In genomic region chr5:140940923-140941491, GRCm38 (mm10) we compare ENCODE assay signal across 9 mouse cellular contexts. TPM values are rescaled to one million over a fixed set of nuclear protein-coding genes. Genes with fewer than 3 reads are reported as not detected.
DNase-seq lines count a peak whose midpoint lies in the region; ATAC-seq and TF ChIP-seq lines count a peak whose summit lies in the region.
"Had no signal": no experiment of that assay in that cellular context is flagged by ENCODE, and none has a peak within 500 bp of the region (broad histone marks: within the 10 kb centered on the region; RNA-seq: fewer than 3 reads in every experiment).

No protein-coding gene starts in this region.

- H3K9me3 ChIP-seq in embryonic facial prominence, embryonic 14.5 days (ENCODE audit: control insufficient read depth, low read length), result no peaks in the 10 kb centered on the region
- no peaks in the 10 kb centered on the region for H3K9me3 ChIP-seq in embryonic facial prominence, embryonic 10.5 days
- no peaks in the 10 kb centered on the region for H3K9me3 ChIP-seq in forebrain, embryonic 14.5 days (replicated peaks; ENCODE audit: control insufficient read depth, low read length)
- no peaks in the 10 kb centered on the region for H3K9me3 ChIP-seq in neural tube, embryonic 15.5 days (replicated peaks)
- H3K9me3 ChIP-seq in liver, postnatal 0 days (ENCODE audit: low read length), result no peaks in the 10 kb centered on the region
- H3K9me3 ChIP-seq: heart, embryonic 10.5 days had no signal

- H3K27me3 ChIP-seq in embryonic facial prominence, embryonic 14.5 days (replicated peaks; ENCODE audit: control insufficient read depth, insufficient read depth, low read length), result no peaks in the 10 kb centered on the region
- no peaks in the 10 kb centered on the region for H3K27me3 ChIP-seq in embryonic facial prominence, embryonic 10.5 days (replicated peaks; ENCODE audit: low read depth, poor library complexity, severe bottlenecking)
- H3K27me3 ChIP-seq in forebrain, embryonic 14.5 days (replicated peaks; ENCODE audit: control insufficient read depth, insufficient read depth, low read length), result peaks cover 29% of the 10 kb centered on the region
- peaks cover 2% of the 10 kb centered on the region; the same call in 1 of the 2 replicates for H3K27me3 ChIP-seq in neural tube, embryonic 15.5 days (replicated peaks)
- H3K27me3 ChIP-seq in liver, postnatal 0 days (ENCODE audit: insufficient read depth, low read length), result no peaks in the 10 kb centered on the region

- H3K4me3 ChIP-seq in embryonic facial prominence, embryonic 14.5 days (ENCODE audit: low read depth, low read length), result no peak overlapping the region
- no peak overlapping the region for H3K4me3 ChIP-seq in embryonic facial prominence, embryonic 10.5 days
- no peak overlapping the region for H3K4me3 ChIP-seq in forebrain, embryonic 14.5 days (ENCODE audit: low read depth, low read length)
- no peak overlapping the region for H3K4me3 ChIP-seq in neural tube, embryonic 15.5 days (replicated peaks)
- H3K4me3 ChIP-seq in liver, postnatal 0 days (ENCODE audit: low read depth, low read length), result no peak overlapping the region
- H3K4me3 ChIP-seq: heart, embryonic 10.5 days had no signal

- 0 out of 2 replicates have a peak overlapping the region, but pooled peaks have one; percentile 9 for H3K27ac ChIP-seq in embryonic facial prominence, embryonic 14.5 days (replicated peaks; ENCODE audit: low read depth, low read length)
- H3K27ac ChIP-seq in embryonic facial prominence, embryonic 10.5 days (replicated peaks), result no peak overlapping the region
- H3K27ac ChIP-seq in forebrain, embryonic 14.5 days (ENCODE audit: low read depth, low read length), result peak overlapping the region; percentile 6; the same call in 1 of the 2 replicates
- peak overlapping the region; percentile 69 for H3K27ac ChIP-seq in neural tube, embryonic 15.5 days (replicated peaks)
- H3K27ac ChIP-seq in liver, postnatal 0 days (ENCODE audit: low read depth), result no peak overlapping the region
- H3K27ac ChIP-seq: heart, embryonic 10.5 days had no signal

- peak; percentile 16 for DNase-seq in embryonic facial prominence, embryonic 14.5 days (ENCODE audit: low spot score)
- DNase-seq in embryonic facial prominence, embryonic 10.5 days (ENCODE audit: low spot score), result no peak
- DNase-seq in forebrain, embryonic 14.5 days (ENCODE audit: low spot score), result peak; percentile 94
- DNase-seq in layer of hippocampus, postnatal 25 days (ENCODE audit: extremely low spot score in 1 of 2, low spot score in 1 of 2), result peak; percentile 33 to 49
- no peak for DNase-seq in MN1 (ENCODE audit: low spot score)
- no peak for DNase-seq in liver, postnatal 0 days
- DNase-seq in spleen, postnatal 10 days (ENCODE audit: low spot score in 2 of 2), result no peak

- no peak for ATAC-seq in embryonic facial prominence, embryonic 14.5 days (ENCODE audit: low read depth)
- ATAC-seq in forebrain, embryonic 14.5 days, result peak; percentile 91
- peak; percentile 81 for ATAC-seq in neural tube, embryonic 15.5 days (ENCODE audit: low FRiP score)
- no peak for ATAC-seq in liver, postnatal 0 days

- TF ChIP-seq CTCF in liver, postnatal 0 days (IDR thresholded peaks at IDR 0.05; ENCODE audit: low read depth), result no peak

- peaks cover 6% of the 10 kb centered on the region; the same call in 1 of the 2 replicates for H3K4me1 ChIP-seq in embryonic facial prominence, embryonic 14.5 days (ENCODE audit: control insufficient read depth, insufficient read depth, low read length)
- peaks cover 3% of the 10 kb centered on the region; the same call in 1 of the 2 replicates for H3K4me1 ChIP-seq in embryonic facial prominence, embryonic 10.5 days
- peaks cover 15% of the 10 kb centered on the region for H3K4me1 ChIP-seq in forebrain, embryonic 14.5 days (ENCODE audit: control insufficient read depth, insufficient read depth, low read length)
- peaks cover 20% of the 10 kb centered on the region for H3K4me1 ChIP-seq in neural tube, embryonic 15.5 days
- H3K4me1 ChIP-seq in liver, postnatal 0 days (ENCODE audit: insufficient read depth), result no peaks in the 10 kb centered on the region

- H3K9ac ChIP-seq in embryonic facial prominence, embryonic 14.5 days (ENCODE audit: low read depth, low read length), result no peak overlapping the region
- no peak overlapping the region for H3K9ac ChIP-seq in forebrain, embryonic 14.5 days (ENCODE audit: low read length)
- no peak overlapping the region for H3K9ac ChIP-seq in neural tube, embryonic 15.5 days (replicated peaks)
- H3K9ac ChIP-seq in liver, postnatal 0 days (replicated peaks), result no peak overlapping the region

- H3K4me2 ChIP-seq in embryonic facial prominence, embryonic 14.5 days (ENCODE audit: low read depth, low read length), result no peak overlapping the region
- H3K4me2 ChIP-seq in forebrain, embryonic 14.5 days (ENCODE audit: low read length), result peak overlapping the region; percentile 1; the same call in 1 of the 2 replicates
- peak overlapping the region; percentile 7; the same call in 1 of the 2 replicates for H3K4me2 ChIP-seq in neural tube, embryonic 15.5 days
- no peak overlapping the region for H3K4me2 ChIP-seq in liver, postnatal 0 days (ENCODE audit: low read depth, low read length)

- H3K36me3 ChIP-seq in embryonic facial prominence, embryonic 14.5 days (ENCODE audit: control insufficient read depth, insufficient read depth, low read length), result no peaks in the 10 kb centered on the region
- H3K36me3 ChIP-seq in embryonic facial prominence, embryonic 10.5 days (replicated peaks), result no peaks in the 10 kb centered on the region
- no peaks in the 10 kb centered on the region for H3K36me3 ChIP-seq in forebrain, embryonic 14.5 days (ENCODE audit: control insufficient read depth, insufficient read depth, low read length)
- H3K36me3 ChIP-seq in neural tube, embryonic 15.5 days, result no peaks in the 10 kb centered on the region
- no peaks in the 10 kb centered on the region for H3K36me3 ChIP-seq in liver, postnatal 0 days (replicated peaks; ENCODE audit: insufficient read depth, low read length)
- H3K36me3 ChIP-seq: heart, embryonic 10.5 days had no signal

- 66% methylated on average over 14 of the region's 14 CpGs for WGBS in embryonic facial prominence, embryonic 14.5 days
- 72% methylated on average over 14 of the region's 14 CpGs for WGBS in embryonic facial prominence, embryonic 10.5 days
- 7% methylated on average over 14 of the region's 14 CpGs for WGBS in forebrain, embryonic 14.5 days
- WGBS in neural tube, embryonic 15.5 days, result 24% methylated on average over 14 of the region's 14 CpGs
- 77% methylated on average over 14 of the region's 14 CpGs for WGBS in liver, postnatal 0 days (ENCODE audit: insufficient replicate concordance)

- no peak for TF ChIP-seq EP300 in liver, postnatal 0 days (IDR thresholded peaks at IDR 0.05; ENCODE audit: low read depth)

RNA-seq across cellular contexts. Expression of gene Card11, which starts 59.4 kb away (rescaled TPM):
- polyA plus RNA-seq in embryonic facial prominence, embryonic 14.5 days (2014; fragmentation: Nextera tagmentation; extraction: Ambion mirVana), result 0.10 and 0.45 TPM in 2 replicates
- polyA plus RNA-seq in embryonic facial prominence, embryonic 10.5 days (2016; fragmentation: Nextera tagmentation; extraction: Ambion mirVana), result 0.04 and 0.09 TPM in 2 replicates
- 0.10 TPM in 1 of 2 replicates, not detected in the other for polyA plus RNA-seq in forebrain, embryonic 14.5 days (2014; fragmentation: Nextera tagmentation; extraction: Ambion mirVana)
- under 1 TPM; 0.15 to 0.21 TPM for total RNA-seq in layer of hippocampus, postnatal 25 days (2021)
- polyA plus RNA-seq in neural tube, embryonic 15.5 days (2015; fragmentation: Nextera tagmentation; extraction: Ambion mirVana), result 0.26 and 0.84 TPM in 2 replicates
- 0.36 and 0.46 TPM in 2 replicates for polyA plus RNA-seq in liver, postnatal 0 days (2015; fragmentation: Nextera tagmentation; extraction: Ambion mirVana)

Comparison
In these comparisons a context has a peak if more than half of its experiments do, and no peak if none do; other contexts are left out.
1. DNase-seq: peak in embryonic facial prominence, embryonic 14.5 days (single experiment), forebrain, embryonic 14.5 days (single experiment) and layer of hippocampus, postnatal 25 days (2 of 2); none in embryonic facial prominence, embryonic 10.5 days (single experiment), MN1 (single experiment), liver, postnatal 0 days (single experiment) and spleen, postnatal 10 days (0 of 2).
2. H3K27ac ChIP-seq: peak in embryonic facial prominence, embryonic 14.5 days (single experiment), forebrain, embryonic 14.5 days (single experiment) and neural tube, embryonic 15.5 days (single experiment); none in embryonic facial prominence, embryonic 10.5 days (single experiment) and liver, postnatal 0 days (single experiment).
3. ATAC-seq: peak in forebrain, embryonic 14.5 days (single experiment) and neural tube, embryonic 15.5 days (single experiment); none in embryonic facial prominence, embryonic 14.5 days (single experiment) and liver, postnatal 0 days (single experiment).
4. H3K4me2 ChIP-seq: peak in forebrain, embryonic 14.5 days (single experiment) and neural tube, embryonic 15.5 days (single experiment); none in embryonic facial prominence, embryonic 14.5 days (single experiment) and liver, postnatal 0 days (single experiment).